Mouse (Mus musculus): ENCODE data around the gene Camta1.
A peak's percentile ranks its signal among the peaks of the same experiment; 100 is the strongest.

The Camta1 gene

GRCm38 (mm10) chr4:151515316-151515715, 346.4 kb downstream of the Camta1 start:
- DNase-seq = no peak

GRCm38 (mm10) chr4:151511092-151511491, 350.6 kb downstream of the Camta1 start:
- DNase-seq = no peak

- DNase-seq = peak; percentile 20
These were observed 351.3 kb downstream of the Camta1 start for GRCm38 (mm10) chr4:151510417-151510816.

GRCm38 (mm10) chr4:151506701-151507100, 355.0 kb downstream of the Camta1 start:
- no peak for DNase-seq

- no peak for DNase-seq
These were observed 363.0 kb downstream of the Camta1 start for GRCm38 (mm10) chr4:151498481-151499276.

GRCm38 (mm10) chr4:151496581-151496980, 365.1 kb downstream of the Camta1 start:
- no peak for DNase-seq

GRCm38 (mm10) chr4:151495276-151495882, 366.3 kb downstream of the Camta1 start:
- no peak for DNase-seq

GRCm38 (mm10) chr4:151492786-151493185, 368.9 kb downstream of the Camta1 start:
- no peak for DNase-seq

GRCm38 (mm10) chr4:151483977-151484313, 377.7 kb downstream of the Camta1 start:
- no peak for DNase-seq

GRCm38 (mm10) chr4:151483299-151483976, 378.2 kb downstream of the Camta1 start:
- DNase-seq = peak; percentile 90

GRCm38 (mm10) chr4:151480928-151481327, 380.7 kb downstream of the Camta1 start:
- no peak for DNase-seq

GRCm38 (mm10) chr4:151477950-151478349, 383.7 kb downstream of the Camta1 start:
- no peak for DNase-seq

GRCm38 (mm10) chr4:151474895-151475470, 386.7 kb downstream of the Camta1 start:
- DNase-seq = no peak

GRCm38 (mm10) chr4:151471886-151472285, 389.8 kb downstream of the Camta1 start:
- no peak for DNase-seq

- no peak for DNase-seq
These were observed 393.3 kb downstream of the Camta1 start for GRCm38 (mm10) chr4:151468381-151468780.

GRCm38 (mm10) chr4:151458686-151459085, 403.0 kb downstream of the Camta1 start:
- DNase-seq = no peak

GRCm38 (mm10) chr4:151454611-151455010, 407.1 kb downstream of the Camta1 start:
- DNase-seq = no peak

GRCm38 (mm10) chr4:151454065-151454464, 407.6 kb downstream of the Camta1 start:
- DNase-seq = no peak

GRCm38 (mm10) chr4:151451885-151452284, 409.8 kb downstream of the Camta1 start:
- DNase-seq = no peak

- peak; percentile 48 for DNase-seq
These were observed 411.7 kb downstream of the Camta1 start for GRCm38 (mm10) chr4:151449981-151450380.

- no peak for DNase-seq
These were observed 413.3 kb downstream of the Camta1 start for GRCm38 (mm10) chr4:151448341-151448740.

- no peak for DNase-seq
These were observed 417.0 kb downstream of the Camta1 start for GRCm38 (mm10) chr4:151444665-151445064.

GRCm38 (mm10) chr4:151438561-151438960, 423.1 kb downstream of the Camta1 start:
- DNase-seq = no peak

- DNase-seq = no peak
These were observed 423.8 kb downstream of the Camta1 start for GRCm38 (mm10) chr4:151437859-151438258.

All from retina, postnatal 1 day (tissue).